ENCODE assay signal across 9 mouse cellular contexts in genomic region chr12:70228155-70228554, GRCm38 (mm10). TPM values are rescaled to one million over a fixed set of nuclear protein-coding genes. Genes with fewer than 3 reads are reported as not detected.
DNase-seq lines count a peak whose midpoint lies in the region; ATAC-seq and TF ChIP-seq lines count a peak whose summit lies in the region.
"Had no signal": no experiment of that assay in that cellular context is flagged by ENCODE, and none has a peak within 500 bp of the region (broad histone marks: within the 10 kb centered on the region; RNA-seq: fewer than 3 reads in every experiment).

No protein-coding gene starts in this region.

- peak overlapping the region; percentile 57 for H3K27ac ChIP-seq in heart, embryonic 12.5 days (ENCODE audit: poor library complexity, severe bottlenecking)
- peak overlapping the region; percentile 36 for H3K27ac ChIP-seq in MEL (ENCODE audit: control insufficient read depth, low read depth, low read length)
- peak overlapping the region; percentile 86 for H3K27ac ChIP-seq in heart, embryonic 16.5 days (ENCODE audit: low read length)
- H3K27ac ChIP-seq in liver, embryonic 14.5 days: peak overlapping the region; percentile 9; the same call in 1 of the 2 replicates
- H3K27ac ChIP-seq in layer of hippocampus, adult 2 months: no peak overlapping the region

- no peak for TF ChIP-seq CTCF in MEL (IDR thresholded peaks at IDR 0.05 in 2 of 3, conservative IDR thresholded peaks at IDR 0.05 in 1 of 3; ENCODE audit: control insufficient read depth in 1 of 3, insufficient read depth in 1 of 3, low read depth in 2 of 3, low read length in 3 of 3, poor library complexity in 1 of 3, severe bottlenecking in 1 of 3)
- TF ChIP-seq CTCF in liver, embryonic 14.5 days (IDR thresholded peaks at IDR 0.05; ENCODE audit: low read depth): no peak
- no peak for TF ChIP-seq CTCF in layer of hippocampus, adult 2 months (conservative IDR thresholded peaks at IDR 0.05)

- no peak for ATAC-seq in heart, embryonic 12.5 days (ENCODE audit: insufficient number of reproducible peaks, low FRiP score)
- ATAC-seq in heart, embryonic 16.5 days (replicated peaks; ENCODE audit: extremely low read depth, insufficient read depth, low FRiP score): no peak
- ATAC-seq in liver, embryonic 14.5 days (ENCODE audit: insufficient read depth): peak; percentile 26; the same call in 1 of the 2 replicates

- H3K9ac ChIP-seq in heart, embryonic 12.5 days: peak overlapping the region; percentile 75
- H3K9ac ChIP-seq in MEL (ENCODE audit: control insufficient read depth, low read depth, low read length, poor library complexity, severe bottlenecking): peak overlapping the region; percentile 77
- H3K9ac ChIP-seq in heart, embryonic 16.5 days (ENCODE audit: low read length): peak overlapping the region; percentile 80
- H3K9ac ChIP-seq in liver, embryonic 14.5 days (replicated peaks): peak overlapping the region; percentile 71

- no peak for TF ChIP-seq RAD21 in MEL (IDR thresholded peaks at IDR 0.05; ENCODE audit: low read depth, low read length)

- TF ChIP-seq POLR2A in MEL (IDR thresholded peaks at IDR 0.05; ENCODE audit: control insufficient read depth in 1 of 2, insufficient read depth in 1 of 2, low read depth in 1 of 2, low read length in 2 of 2, poor library complexity in 1 of 2): no peak

- peak overlapping the region; percentile 60 for H3K4me3 ChIP-seq in heart, embryonic 12.5 days
- peak overlapping the region; percentile 65 to 70 for H3K4me3 ChIP-seq in MEL (ENCODE audit: control insufficient read depth in 1 of 2, insufficient read depth in 1 of 2, low read depth in 2 of 2, low read length in 2 of 2)
- H3K4me3 ChIP-seq in heart, embryonic 16.5 days (ENCODE audit: low read length): peak overlapping the region; percentile 59; the same call in 1 of the 2 replicates
- H3K4me3 ChIP-seq in liver, embryonic 14.5 days (ENCODE audit: insufficient read depth in 1 of 2, low read depth in 2 of 2, low read length in 2 of 2): peak overlapping the region; percentile 41 to 61
- H3K4me3 ChIP-seq in layer of hippocampus, adult 2 months: no peak overlapping the region

- WGBS in heart, embryonic 12.5 days: 64% methylated on average over 11 of the region's 11 CpGs
- 61% methylated on average over 11 of the region's 11 CpGs for WGBS in heart, embryonic 16.5 days
- WGBS in liver, embryonic 14.5 days (ENCODE audit: insufficient replicate concordance): 53% methylated on average over 11 of the region's 11 CpGs

- H3K79me2 ChIP-seq in MEL (ENCODE audit: control insufficient read depth, insufficient read depth, low read length, poor library complexity): no peaks in the 10 kb centered on the region; the same call in 1 of the 2 replicates

- no peak for DNase-seq in heart, adult 8-10 months (ENCODE audit: low spot score)
- DNase-seq in MEL (ENCODE audit: low read depth, low spot score): no peak
- DNase-seq in liver, embryonic 14.5 days (ENCODE audit: low read depth in 3 of 3, low spot score in 3 of 3): no peak
- DNase-seq in ovary, postnatal 14 days (ENCODE audit: low spot score): no peak
- DNase-seq in layer of hippocampus, adult 2 months (ENCODE audit: low spot score in 2 of 2): no peak
- DNase-seq in layer of hippocampus, adult 18-20 months (ENCODE audit: low spot score in 2 of 2): no peak

- H3K4me1 ChIP-seq in heart, embryonic 12.5 days (replicated peaks): peaks cover 36% of the 10 kb centered on the region
- H3K4me1 ChIP-seq in MEL (ENCODE audit: control insufficient read depth in 1 of 2, insufficient read depth in 2 of 2, low read length in 2 of 2): peaks cover 16 to 33% of the 10 kb centered on the region in 2 experiments
- H3K4me1 ChIP-seq in heart, embryonic 16.5 days (ENCODE audit: control insufficient read depth, insufficient read depth, low read length): peaks cover 25% of the 10 kb centered on the region
- peaks cover 18 to 38% of the 10 kb centered on the region in 2 experiments for H3K4me1 ChIP-seq in liver, embryonic 14.5 days (replicated peaks; ENCODE audit: control insufficient read depth in 2 of 2, insufficient read depth in 2 of 2, low read length in 1 of 2)

- H3K36me3 ChIP-seq in heart, embryonic 12.5 days: no peaks in the 10 kb centered on the region
- H3K36me3 ChIP-seq in MEL (ENCODE audit: control insufficient read depth in 1 of 2, insufficient read depth in 2 of 2, low read length in 2 of 2): peaks cover 0 to 23% of the 10 kb centered on the region in 2 experiments; a peak in 2 of 4 replicates
- H3K36me3 ChIP-seq in heart, embryonic 16.5 days (ENCODE audit: control insufficient read depth, insufficient read depth): no peaks in the 10 kb centered on the region
- H3K36me3 ChIP-seq in liver, embryonic 14.5 days (replicated peaks; ENCODE audit: control insufficient read depth, insufficient read depth, low read depth): no peaks in the 10 kb centered on the region

- no peaks in the 10 kb centered on the region for H3K27me3 ChIP-seq in heart, embryonic 12.5 days (replicated peaks)
- no peaks in the 10 kb centered on the region for H3K27me3 ChIP-seq in MEL (ENCODE audit: control insufficient read depth in 1 of 2, insufficient read depth in 2 of 2, low read length in 2 of 2)
- H3K27me3 ChIP-seq in heart, embryonic 16.5 days (ENCODE audit: control insufficient read depth, insufficient read depth, low read length): no peaks in the 10 kb centered on the region
- no peaks in the 10 kb centered on the region for H3K27me3 ChIP-seq in liver, embryonic 14.5 days (ENCODE audit: control insufficient read depth, insufficient read depth, low read length)
- H3K27me3 ChIP-seq: CH12.LX had no signal

- H3K4me2 ChIP-seq in heart, embryonic 12.5 days: peak overlapping the region; percentile 82
- H3K4me2 ChIP-seq in heart, embryonic 16.5 days (ENCODE audit: low read depth, low read length): peak overlapping the region; percentile 72
- peak overlapping the region; percentile 79 for H3K4me2 ChIP-seq in liver, embryonic 14.5 days (ENCODE audit: low read depth)

- no peak for TF ChIP-seq EP300 in MEL (IDR thresholded peaks at IDR 0.05; ENCODE audit: low read depth in 1 of 2, low read length in 2 of 2)
- TF ChIP-seq EP300 in liver, embryonic 14.5 days (IDR thresholded peaks at IDR 0.05; ENCODE audit: low read depth): no peak

- no peaks in the 10 kb centered on the region for H3K9me3 ChIP-seq in heart, embryonic 12.5 days (replicated peaks)
- H3K9me3 ChIP-seq in MEL (replicated peaks; ENCODE audit: insufficient read depth, low read length): no peaks in the 10 kb centered on the region
- H3K9me3 ChIP-seq in heart, embryonic 16.5 days (replicated peaks; ENCODE audit: control insufficient read depth, low read length): no peaks in the 10 kb centered on the region
- H3K9me3 ChIP-seq in liver, embryonic 14.5 days (ENCODE audit: control insufficient read depth, low read length): no peaks in the 10 kb centered on the region

TF ChIP-seq in MEL, 35 proteins besides CTCF, POLR2A, EP300 and RAD21:
- TF ChIP-seq TBP (IDR thresholded peaks at IDR 0.05; ENCODE audit: low read depth, low read length): no peak
- no peak for TF ChIP-seq NELFE (IDR thresholded peaks at IDR 0.05; ENCODE audit: low read depth, low read length)
- TF ChIP-seq ETS1 (IDR thresholded peaks at IDR 0.05; ENCODE audit: low read depth, low read length): no peak
- TF ChIP-seq CHD2 (IDR thresholded peaks at IDR 0.05; ENCODE audit: low read length): no peak
- no peak for TF ChIP-seq E2F4 (IDR thresholded peaks at IDR 0.05; ENCODE audit: borderline replicate concordance, low read depth, low read length)
- no peak for TF ChIP-seq MAX (IDR thresholded peaks at IDR 0.05; ENCODE audit: low read length)
- no peak for TF ChIP-seq USF2 (IDR thresholded peaks at IDR 0.05; ENCODE audit: borderline replicate concordance in 1 of 2, insufficient read depth in 1 of 2, low read depth in 1 of 2, low read length in 2 of 2)
- TF ChIP-seq NRF1 (IDR thresholded peaks at IDR 0.05; ENCODE audit: insufficient read depth, low read depth, low read length, poor library complexity, severe bottlenecking): no peak
- no peak for TF ChIP-seq MYC (IDR thresholded peaks at IDR 0.05; ENCODE audit: low read depth, low read length)
- no peak for TF ChIP-seq TAL1 (IDR thresholded peaks at IDR 0.05; ENCODE audit: low read length)
- no peak for TF ChIP-seq JUND (IDR thresholded peaks at IDR 0.05; ENCODE audit: low read depth, low read length)
- no peak for TF ChIP-seq MYB (IDR thresholded peaks at IDR 0.05; ENCODE audit: low read depth, low read length)
- no peak for TF ChIP-seq ZKSCAN1 (IDR thresholded peaks at IDR 0.05; ENCODE audit: low read depth, low read length)
- TF ChIP-seq ZNF384 (IDR thresholded peaks at IDR 0.05; ENCODE audit: low read depth, low read length): no peak
- TF ChIP-seq MAZ (IDR thresholded peaks at IDR 0.05; ENCODE audit: low read depth, low read length): no peak
- TF ChIP-seq GATA1 (IDR thresholded peaks at IDR 0.05; ENCODE audit: low read depth, low read length): no peak
- no peak for TF ChIP-seq TCF12 (IDR thresholded peaks at IDR 0.05; ENCODE audit: low read depth, low read length)
TF ChIP-seq in MEL: peak in this region for 0.

RNA-seq across cellular contexts. Expression of gene Pygl, which starts 3.1 kb away (rescaled TPM):
- polyA plus RNA-seq in heart, embryonic 12.5 days (2016; fragmentation: Nextera tagmentation; extraction: Ambion mirVana): 36.5 and 37.1 TPM in 2 replicates
- 10 to 100 TPM in 1 of 4 experiments, 1 to 10 TPM in 3; 2.4 to 13.7 (median 2.9) TPM for total RNA-seq in heart, adult 8-10 months (2022)
- 13.9 and 17.2 TPM in 2 replicates for total RNA-seq in MEL (2012; rRNA removed)
- 10 to 100 TPM in 1 of 2 experiments, not detected in 1; 26.9 TPM for polyA plus RNA-seq in MEL (2012; ENCODE audit: insufficient read depth in 1 of 2, insufficient read length in 2 of 2, low read depth in 1 of 2, low replicate concordance in 2 of 2, missing spikeins in 1 of 2)
- 52.9 and 54.1 TPM in 2 replicates for polyA plus RNA-seq in heart, embryonic 16.5 days (2015; fragmentation: Nextera tagmentation; extraction: Ambion mirVana)
- polyA plus RNA-seq in liver, embryonic 14.5 days (2012; rRNA removed): 20.6 and 29.5 TPM in 2 replicates
- 47.9 and 51.7 TPM in 2 replicates for polyA plus RNA-seq in liver, embryonic 14.5 days (2014; fragmentation: Nextera tagmentation; extraction: Ambion mirVana)
- total RNA-seq in layer of hippocampus, adult 2 months (2021): 1 to 10 TPM; 4.2 to 4.5 TPM
- total RNA-seq in layer of hippocampus, adult 18-20 months (2021): 1 to 10 TPM; 4.5 to 4.8 TPM
